Mouse (Mus musculus) common myeloid progenitor, adult 5-6 weeks (primary cell): ENCODE data around the gene Kcnd1. TPM values are rescaled to one million over a fixed set of nuclear protein-coding genes. Genes with fewer than 3 reads are reported as not detected.
A peak's percentile ranks its signal among the peaks of the same experiment; 100 is the strongest.

Experiments
- ATAC-seq: replicated peaks from 2 replicates; pipeline ENCODE4 v1.8.0; 2016; ENCODE audit warnings: low read depth, mild to moderate bottlenecking, moderate TSS enrichment, inconsistent platforms; ENCODE audit not compliant: poor library complexity, severe bottlenecking
- total RNA-seq: library from RNA; stranded (forward); fragments of 200-1000, 187-1606 nt; gene quantifications from 2 replicates; pipeline ENCODE4 v1.2.3, GENCODE M21; 2017

The Kcnd1 gene
- total RNA-seq, 1 experiment from 2014 or later: 0.91 TPM

DNA sequence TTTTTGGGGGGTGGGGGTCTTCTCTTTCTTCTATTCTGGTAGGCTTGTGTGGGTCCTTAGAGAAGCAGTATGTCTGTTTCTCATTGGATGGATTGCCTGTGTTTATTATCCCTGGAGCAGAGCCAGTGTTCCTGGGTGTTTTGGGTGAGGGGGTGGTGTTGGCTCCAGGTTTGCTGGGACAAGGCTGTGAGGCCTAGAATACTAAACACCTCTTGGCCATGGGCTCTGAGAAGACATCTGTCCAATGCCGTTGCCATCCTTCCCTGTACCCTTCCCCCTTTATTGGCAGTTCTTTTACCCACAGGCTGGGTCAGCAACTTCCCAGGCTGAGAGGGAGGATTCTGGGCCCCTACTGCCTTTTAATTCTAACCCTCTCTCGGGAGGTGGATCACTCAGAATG lies 25.8 kb downstream of the Kcnd1 start:
- no peak for ATAC-seq

- peak; percentile 71 for ATAC-seq
Measured at GRCm38 (mm10) chrX:7854578-7854977, 32.5 kb downstream of the Kcnd1 start.

DNA sequence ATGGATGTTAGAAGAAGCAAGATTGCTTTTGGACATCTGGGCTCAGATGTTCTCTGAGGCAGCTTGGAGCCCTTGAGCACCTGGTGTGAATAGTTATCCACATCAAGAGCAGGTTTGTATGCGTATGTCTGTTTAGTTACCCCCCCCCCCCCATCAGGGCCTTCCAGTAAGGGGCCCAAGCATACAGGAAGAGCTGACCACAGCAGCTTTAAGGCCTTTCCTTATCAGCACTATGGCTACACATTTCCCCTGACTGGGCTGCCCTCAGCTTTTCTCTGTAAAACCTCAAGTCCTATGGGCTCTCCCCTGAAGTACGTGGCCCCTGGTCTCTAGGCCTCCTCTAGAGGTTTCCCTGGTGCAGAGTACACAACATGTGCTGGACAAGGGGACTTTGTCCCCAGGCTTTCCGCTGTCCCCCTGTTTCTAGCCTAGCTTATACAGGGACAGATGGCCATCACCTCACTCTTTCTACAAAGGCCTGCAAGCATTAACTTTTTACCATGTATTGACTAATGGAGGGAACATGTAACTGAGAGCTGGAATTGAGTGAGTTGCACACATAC lies 37.2 kb downstream of the Kcnd1 start:
- peak; percentile 76 for ATAC-seq

DNA sequence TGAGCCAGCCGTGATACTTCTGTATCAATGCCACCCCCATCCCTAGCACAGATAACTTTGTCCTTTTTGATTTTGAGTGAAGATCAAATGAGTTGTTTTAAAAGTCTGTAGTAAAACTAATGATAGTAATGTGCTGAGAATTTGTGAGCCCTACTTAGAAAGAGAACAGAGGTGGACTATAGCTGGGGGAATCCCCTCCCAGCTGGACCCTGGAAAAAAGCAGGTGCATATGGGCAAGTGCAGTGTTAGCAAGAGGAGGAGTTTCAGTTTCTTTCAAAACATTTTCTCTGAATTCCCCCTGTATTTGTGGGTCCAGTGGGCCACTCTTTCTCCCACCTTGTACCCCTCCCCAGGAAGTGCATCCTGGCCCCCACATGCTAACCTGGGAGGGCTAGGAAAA lies 41.1 kb downstream of the Kcnd1 start:
- no peak for ATAC-seq

- peak; percentile 42 for ATAC-seq
Measured at GRCm38 (mm10) chrX:7864551-7864950, 42.5 kb downstream of the Kcnd1 start.

GRCm38 (mm10) chrX:7865343-7865742 lies 43.3 kb downstream of the Kcnd1 start:
- peak; percentile 54; the same call in 1 of the 2 replicates for ATAC-seq

DNA sequence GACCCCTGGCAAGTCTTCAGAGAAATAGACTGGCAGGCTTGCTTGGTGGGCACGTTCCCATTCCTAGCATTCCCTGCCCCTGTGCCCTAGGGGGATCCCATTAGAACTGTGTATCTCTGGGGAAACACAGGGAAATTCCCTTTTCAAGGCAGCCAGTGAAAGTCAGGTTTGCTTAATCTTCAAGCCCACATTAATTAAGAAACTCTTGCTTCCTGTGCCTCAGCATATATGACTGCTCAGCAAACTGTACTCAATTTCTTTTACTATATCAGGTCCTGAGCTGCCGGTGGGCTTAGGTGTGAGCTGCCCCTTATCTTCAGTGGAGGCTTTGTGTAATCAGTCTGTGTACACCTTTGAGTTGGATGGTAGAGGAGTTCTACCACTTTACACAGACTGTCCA lies 43.7 kb downstream of the Kcnd1 start:
- ATAC-seq: no peak

GRCm38 (mm10) chrX:7867141-7867540 lies 45.1 kb downstream of the Kcnd1 start:
- no peak for ATAC-seq

DNA sequence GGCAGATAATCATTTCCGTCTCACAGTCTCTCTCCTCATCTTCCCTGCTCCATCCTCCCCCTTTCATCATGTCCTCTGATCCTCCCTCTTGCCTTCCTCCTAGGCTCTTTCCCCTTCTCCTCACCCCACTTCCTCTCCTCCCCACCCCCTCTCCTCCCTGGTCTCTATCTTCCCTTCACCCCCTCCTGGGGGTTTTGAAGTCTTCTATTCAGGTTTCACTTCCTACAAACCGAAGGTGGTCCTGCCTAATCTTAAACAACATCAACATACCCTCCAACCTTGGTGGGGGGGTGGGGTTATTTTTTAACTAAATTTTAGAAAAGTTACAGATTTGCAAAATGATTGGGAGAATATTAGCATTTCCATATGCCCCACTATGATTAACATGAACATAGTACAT lies 46.4 kb downstream of the Kcnd1 start:
- ATAC-seq: no peak

GRCm38 (mm10) chrX:7869826-7870225 lies 47.7 kb downstream of the Kcnd1 start:
- no peak for ATAC-seq

DNA sequence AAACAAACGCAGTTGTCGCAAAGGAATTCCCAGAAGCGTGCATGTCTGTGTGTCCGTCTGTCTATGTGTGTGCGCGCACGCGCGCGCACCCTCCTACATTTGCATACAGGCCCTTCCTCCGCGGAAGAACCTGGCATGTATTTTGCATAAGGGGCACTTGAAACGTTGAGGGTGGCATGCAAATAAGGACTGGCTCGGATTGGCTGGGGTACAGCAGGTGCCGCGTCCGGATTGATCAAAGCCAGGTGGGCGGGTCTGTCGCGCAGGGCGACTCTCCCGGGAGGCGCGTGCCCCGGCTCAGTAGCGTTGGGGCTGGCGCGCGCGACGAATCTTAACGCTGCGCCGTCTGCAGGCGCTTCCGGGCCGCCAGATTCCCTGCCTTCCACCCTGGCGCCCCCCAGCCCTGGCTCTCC lies 55.9 kb downstream of the Kcnd1 start, which contains the start of gene Pim2:
Gene Pim2, plus strand, starts transcription at position 256 of the 413 bp plus-strand sequence.
- ATAC-seq: peak; percentile 91

DNA sequence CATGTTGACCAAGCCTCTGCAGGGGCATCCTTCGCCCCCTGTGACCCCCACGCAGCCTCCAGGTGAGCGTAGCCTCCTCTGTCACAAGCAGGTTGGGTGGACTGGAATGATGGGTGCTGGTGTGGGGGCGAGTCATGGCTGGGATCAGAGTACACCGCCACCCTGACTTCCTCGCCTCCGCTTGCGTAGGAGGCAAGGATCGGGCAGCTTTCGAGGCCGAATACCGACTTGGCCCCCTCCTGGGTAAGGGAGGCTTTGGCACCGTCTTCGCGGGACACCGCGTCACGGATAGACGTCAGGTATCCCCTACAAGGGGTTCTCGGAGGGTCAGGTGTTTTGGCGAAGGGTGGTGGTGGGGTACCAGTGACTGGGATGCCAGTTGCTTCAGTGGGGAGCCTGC lies 56.4 kb downstream of the Kcnd1 start:
- ATAC-seq: no peak

DNA sequence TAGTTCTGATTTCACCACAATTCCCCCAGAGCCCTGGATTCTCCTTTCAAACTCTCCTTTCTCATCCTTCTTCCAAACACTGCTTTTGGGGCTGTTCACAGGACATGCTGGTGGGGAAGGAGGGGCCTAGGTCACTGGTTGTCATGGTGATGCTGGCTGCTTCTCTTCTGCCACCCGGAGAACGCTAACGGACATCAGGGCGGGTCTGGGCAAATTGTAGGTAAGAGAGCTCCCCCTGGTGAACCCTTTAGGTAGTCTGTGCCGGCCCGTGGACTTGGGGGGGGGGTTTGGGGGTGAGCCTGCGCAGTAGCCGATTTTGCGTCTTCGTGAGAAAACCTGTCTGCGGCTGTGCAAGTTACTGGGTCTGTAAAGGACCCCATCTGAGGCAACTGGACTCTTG lies 57.7 kb downstream of the Kcnd1 start:
- peak; percentile 60 for ATAC-seq

GRCm38 (mm10) chrX:7883841-7884567 lies 61.9 kb downstream of the Kcnd1 start, which contains the start of gene Slc35a2:
Gene Slc35a2, plus strand, starts transcription at chrX:7884028.
- peak; percentile 85 for ATAC-seq

Other genes with a start within 250 kb of the Kcnd1 start
- gene Foxp3, start 248.6 kb upstream of the Kcnd1 start, total RNA-seq: 0.05 TPM in 1 of 2 replicates, not detected in the other
- 0.82 and 1.0 TPM in 2 replicates for gene Ppp1r3f, start 248.0 kb upstream of the Kcnd1 start, total RNA-seq
- gene Ccdc22, start 216.8 kb upstream of the Kcnd1 start, total RNA-seq: 31.2 and 36.4 TPM in 2 replicates
- 0.05 TPM in 1 of 2 replicates, not detected in the other for gene Cacna1f, start 215.2 kb upstream of the Kcnd1 start, total RNA-seq
- gene Syp, start 183.8 kb upstream of the Kcnd1 start, total RNA-seq: 1.6 TPM in 1 of 2 replicates, not detected in the other
- gene Prickle3, start 165.0 kb upstream of the Kcnd1 start, total RNA-seq: 3.4 and 4.6 TPM in 2 replicates
- 42.5 and 44.7 TPM in 2 replicates for gene Plp2, start 150.9 kb upstream of the Kcnd1 start, total RNA-seq
- 0.68 TPM in 1 of 2 replicates, not detected in the other for gene Magix, start 141.0 kb upstream of the Kcnd1 start, total RNA-seq
- gene Gpkow, start 125.2 kb upstream of the Kcnd1 start, total RNA-seq: 19.6 and 22.4 TPM in 2 replicates
- 31.1 and 31.9 TPM in 2 replicates for gene Wdr45, start 108.0 kb upstream of the Kcnd1 start, total RNA-seq
- gene Gm45208, start 100.0 kb upstream of the Kcnd1 start, total RNA-seq: not detected in 2 replicates
- gene Praf2, start 93.8 kb upstream of the Kcnd1 start, total RNA-seq: 6.2 and 10.4 TPM in 2 replicates
- gene Ccdc120, start 71.4 kb upstream of the Kcnd1 start, total RNA-seq: 5.2 and 6.8 TPM in 2 replicates
- gene Tfe3, start 59.7 kb upstream of the Kcnd1 start, total RNA-seq: 7.1 and 10.1 TPM in 2 replicates
- gene Gripap1, start 32.5 kb upstream of the Kcnd1 start, total RNA-seq: 73.1 and 85.8 TPM in 2 replicates
- 57.0 and 57.9 TPM in 2 replicates for gene Otud5, start 19.1 kb downstream of the Kcnd1 start, total RNA-seq
- gene Pim2, start 56.0 kb downstream of the Kcnd1 start, total RNA-seq: 2.2 and 5.0 TPM in 2 replicates
- 10.5 and 13.2 TPM in 2 replicates for gene Slc35a2, start 61.7 kb downstream of the Kcnd1 start, total RNA-seq
- gene Pqbp1, start 77.0 kb downstream of the Kcnd1 start, total RNA-seq: 156 and 162 TPM in 2 replicates
- gene Timm17b, start 77.1 kb downstream of the Kcnd1 start, total RNA-seq: 42.2 and 54.8 TPM in 2 replicates
- gene Gm10491, start 85.5 kb downstream of the Kcnd1 start, total RNA-seq: not detected in 2 replicates
- gene Gm10490, start 87.3 kb downstream of the Kcnd1 start, total RNA-seq: not detected in 2 replicates
- not detected in 2 replicates for gene Pcsk1n, start 97.5 kb downstream of the Kcnd1 start, total RNA-seq
- gene Eras, start 106.3 kb downstream of the Kcnd1 start, total RNA-seq: not detected in 2 replicates
- 11.0 and 13.1 TPM in 2 replicates for gene Hdac6, start 125.6 kb downstream of the Kcnd1 start, total RNA-seq
- gene Gata1, start 155.8 kb downstream of the Kcnd1 start, total RNA-seq: 46.7 and 51.4 TPM in 2 replicates
- gene Glod5, start 196.2 kb downstream of the Kcnd1 start, total RNA-seq: not detected in 2 replicates